Mouse (Mus musculus): ENCODE results near the gene Triobp.

DNA sequence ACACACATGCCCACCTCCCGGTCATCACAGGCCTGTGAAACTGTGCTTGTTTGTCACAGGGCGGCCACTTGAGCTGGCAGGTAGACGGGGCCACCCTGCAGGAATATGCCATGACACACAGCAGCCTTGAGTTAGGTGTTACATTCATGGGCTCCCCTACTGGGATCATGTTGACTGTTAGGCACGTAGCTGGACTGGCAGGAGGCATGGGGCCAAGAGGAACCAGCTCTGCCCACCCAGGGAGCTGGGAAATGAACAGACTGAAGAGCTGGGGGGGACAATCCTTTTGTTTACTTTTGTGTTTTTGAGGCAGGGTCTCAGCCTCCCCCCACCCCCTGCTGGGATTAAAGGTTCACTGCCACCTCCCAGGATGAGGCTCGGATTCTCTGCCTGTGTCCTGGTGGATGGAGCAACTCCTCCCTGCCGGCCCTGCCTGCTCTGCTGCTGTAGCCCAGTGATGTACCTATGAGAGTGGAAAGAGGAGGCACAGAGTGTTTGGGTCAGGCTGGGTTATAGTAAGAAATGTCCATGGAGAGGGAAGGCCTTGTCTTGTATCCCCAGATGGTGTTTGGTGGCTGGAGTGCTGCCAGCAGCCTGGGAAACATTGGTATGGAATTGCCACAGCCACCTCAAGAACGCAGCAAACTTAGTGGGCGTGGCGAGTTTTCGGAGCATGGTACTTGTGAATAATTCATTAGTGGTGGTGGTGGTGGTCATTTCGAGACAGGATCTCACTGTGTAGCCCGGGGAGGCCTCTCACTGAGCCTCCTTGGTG is 31.3 kb upstream of the Triobp start:
- TF ChIP-seq TAL1 (IDR thresholded peaks at IDR 0.05; ENCODE audit: low read length) (no peak), GATA1 (IDR thresholded peaks at IDR 0.05; ENCODE audit: low read length) (no peak)

Data from erythroblast, embryonic 14.5 days (primary cell).